Mouse (Mus musculus): ENCODE measurements at regions not wholly inside any gene's neighbourhood (a gene's known extent, or its start where the extent isn't known, plus 50 kb on each side); places are given as distances from the start of the nearest gene placed in this dataset.
A peak's percentile ranks its signal among the peaks of the same experiment; 100 is the strongest.
"Not testable (repeated sequence)": the region's sequence is repeated elsewhere in the genome, so short reads cannot be mapped to it uniquely, and the experiment has no call there.

GRCm38 (mm10) chr14:53518954-53519353, 735.0 kb downstream of the Dad1 start:
- H3K36me3 ChIP-seq; H3K4me1 ChIP-seq (replicated peaks): not testable (repeated sequence)
- WGBS, result no CpG with 5 or more reads among the region's 1 CpGs

GRCm38 (mm10) chr14:53516623-53517238, 737.2 kb downstream of the Dad1 start:
- H3K9me3 ChIP-seq; H3K4me1 ChIP-seq (replicated peaks); H3K4me2 ChIP-seq; H3K4me3 ChIP-seq; H3K9ac ChIP-seq; H3K27ac ChIP-seq (replicated peaks); ATAC-seq (ENCODE audit: low FRiP score, low read depth); H3K27me3 ChIP-seq; H3K36me3 ChIP-seq: not testable (repeated sequence)
- no CpG with 5 or more reads among the region's 10 CpGs for WGBS

More at GRCm38 (mm10) chr14:53518954-53519353, 735.0 kb downstream of the Dad1 start:
- H3K9me3 ChIP-seq; H3K27me3 ChIP-seq; H3K4me2 ChIP-seq; H3K27ac ChIP-seq (replicated peaks); H3K9ac ChIP-seq; ATAC-seq (ENCODE audit: low FRiP score, low read depth); H3K4me3 ChIP-seq: not testable (repeated sequence)

GRCm38 (mm10) chr14:53505389-53505788, 748.5 kb downstream of the Dad1 start:
- WGBS, result 40% methylated on average over 1 of the region's 2 CpGs
- H3K4me3 ChIP-seq, result not testable (repeated sequence)

GRCm38 (mm10) chr14:53488383-53488782, 765.5 kb downstream of the Dad1 start:
- H3K4me2 ChIP-seq; H3K27me3 ChIP-seq; H3K9me3 ChIP-seq; H3K4me3 ChIP-seq; ATAC-seq (ENCODE audit: low FRiP score, low read depth); H3K36me3 ChIP-seq; H3K4me1 ChIP-seq (replicated peaks); H3K27ac ChIP-seq (replicated peaks); H3K9ac ChIP-seq: not testable (repeated sequence)
- 92% methylated on average over 6 of the region's 9 CpGs for WGBS

More at GRCm38 (mm10) chr14:53505389-53505788, 748.5 kb downstream of the Dad1 start:
- H3K27ac ChIP-seq (replicated peaks); H3K27me3 ChIP-seq; H3K9me3 ChIP-seq; H3K4me1 ChIP-seq (replicated peaks); H3K9ac ChIP-seq; H3K36me3 ChIP-seq; H3K4me2 ChIP-seq: not testable (repeated sequence)
- peak; percentile 73 for ATAC-seq (ENCODE audit: low FRiP score, low read depth)

- ATAC-seq (ENCODE audit: low FRiP score, low read depth); H3K27ac ChIP-seq (replicated peaks); H3K27me3 ChIP-seq; H3K36me3 ChIP-seq; H3K9me3 ChIP-seq; H3K9ac ChIP-seq; H3K4me2 ChIP-seq; H3K4me1 ChIP-seq (replicated peaks); H3K4me3 ChIP-seq: not testable (repeated sequence)
- WGBS, result 38% methylated on average over 5 of the region's 5 CpGs
These were observed 766.3 kb downstream of the Dad1 start for GRCm38 (mm10) chr14:53487611-53488010.

GRCm38 (mm10) chr14:53474170-53474569, 779.7 kb downstream of the Dad1 start:
- not testable (repeated sequence) for H3K4me2 ChIP-seq; H3K27me3 ChIP-seq; H3K9me3 ChIP-seq; H3K4me1 ChIP-seq (replicated peaks); H3K4me3 ChIP-seq; H3K36me3 ChIP-seq; H3K27ac ChIP-seq (replicated peaks); H3K9ac ChIP-seq; ATAC-seq (ENCODE audit: low FRiP score, low read depth)
- 93% methylated on average over 7 of the region's 7 CpGs for WGBS

- not testable (repeated sequence) for H3K27me3 ChIP-seq; H3K36me3 ChIP-seq; ATAC-seq (ENCODE audit: low FRiP score, low read depth); H3K9ac ChIP-seq; H3K27ac ChIP-seq (replicated peaks); H3K4me3 ChIP-seq; H3K4me1 ChIP-seq (replicated peaks); H3K4me2 ChIP-seq; H3K9me3 ChIP-seq
These were observed 793.1 kb downstream of the Dad1 start for GRCm38 (mm10) chr14:53460790-53461189.

GRCm38 (mm10) chr14:53454001-53454400, 799.9 kb downstream of the Dad1 start:
- Histone ChIP-seq H3K4me1 (replicated peaks) (no peaks in the 10 kb centered on the region), H3K4me3 (no peak overlapping the region), H3K36me3 (no peaks in the 10 kb centered on the region), H3K4me2 (no peak overlapping the region), H3K27ac (replicated peaks) (no peak overlapping the region), H3K9ac (no peak overlapping the region), H3K27me3 (no peaks in the 10 kb centered on the region), H3K9me3 (no peaks in the 10 kb centered on the region)
- no peak for ATAC-seq (ENCODE audit: low FRiP score, low read depth)
- WGBS, result 93% methylated on average over 1 of the region's 1 CpGs

GRCm38 (mm10) chr14:53439643-53440042, 814.3 kb downstream of the Dad1 start:
- not testable (repeated sequence) for H3K9ac ChIP-seq; H3K4me2 ChIP-seq; H3K4me1 ChIP-seq (replicated peaks); ATAC-seq (ENCODE audit: low FRiP score, low read depth); H3K27me3 ChIP-seq; H3K4me3 ChIP-seq; H3K36me3 ChIP-seq; H3K9me3 ChIP-seq; H3K27ac ChIP-seq (replicated peaks)

- H3K27ac ChIP-seq (replicated peaks); H3K27me3 ChIP-seq; H3K9me3 ChIP-seq; H3K36me3 ChIP-seq; H3K4me2 ChIP-seq; H3K9ac ChIP-seq; H3K4me3 ChIP-seq; H3K4me1 ChIP-seq (replicated peaks); ATAC-seq (ENCODE audit: low FRiP score, low read depth): not testable (repeated sequence)
- WGBS, result 82% methylated on average over 2 of the region's 3 CpGs
These were observed 823.8 kb downstream of the Dad1 start for GRCm38 (mm10) chr14:53430130-53430529.

- not testable (repeated sequence) for H3K4me2 ChIP-seq; H3K9me3 ChIP-seq; H3K36me3 ChIP-seq; H3K4me3 ChIP-seq; H3K27me3 ChIP-seq; ATAC-seq (ENCODE audit: low FRiP score, low read depth); H3K9ac ChIP-seq; H3K27ac ChIP-seq (replicated peaks); H3K4me1 ChIP-seq (replicated peaks)
- WGBS, result 92% methylated on average over 1 of the region's 1 CpGs
These were observed 825.5 kb downstream of the Dad1 start for GRCm38 (mm10) chr14:53428447-53428846.

- H3K4me3 ChIP-seq; H3K27me3 ChIP-seq; H3K27ac ChIP-seq (replicated peaks); H3K36me3 ChIP-seq; ATAC-seq (ENCODE audit: low FRiP score, low read depth); H3K9me3 ChIP-seq; H3K4me2 ChIP-seq; H3K4me1 ChIP-seq (replicated peaks); H3K9ac ChIP-seq: not testable (repeated sequence)
- WGBS, result 83% methylated on average over 10 of the region's 10 CpGs
These were observed 826.3 kb downstream of the Dad1 start for GRCm38 (mm10) chr14:53427636-53428035.

- not testable (repeated sequence) for ATAC-seq (ENCODE audit: low FRiP score, low read depth); H3K4me2 ChIP-seq; H3K36me3 ChIP-seq; H3K9ac ChIP-seq; H3K27me3 ChIP-seq; H3K9me3 ChIP-seq; H3K27ac ChIP-seq (replicated peaks); H3K4me3 ChIP-seq; H3K4me1 ChIP-seq (replicated peaks)
- 77% methylated on average over 2 of the region's 2 CpGs for whole genome bisulfite sequencing
These were observed 836.9 kb downstream of the Dad1 start for GRCm38 (mm10) chr14:53416955-53417354.
